Mouse (Mus musculus): ENCODE measurements around the gene Snrnp25.
A peak's percentile ranks its signal among the peaks of the same experiment; 100 is the strongest.

The Snrnp25 gene

DNA sequence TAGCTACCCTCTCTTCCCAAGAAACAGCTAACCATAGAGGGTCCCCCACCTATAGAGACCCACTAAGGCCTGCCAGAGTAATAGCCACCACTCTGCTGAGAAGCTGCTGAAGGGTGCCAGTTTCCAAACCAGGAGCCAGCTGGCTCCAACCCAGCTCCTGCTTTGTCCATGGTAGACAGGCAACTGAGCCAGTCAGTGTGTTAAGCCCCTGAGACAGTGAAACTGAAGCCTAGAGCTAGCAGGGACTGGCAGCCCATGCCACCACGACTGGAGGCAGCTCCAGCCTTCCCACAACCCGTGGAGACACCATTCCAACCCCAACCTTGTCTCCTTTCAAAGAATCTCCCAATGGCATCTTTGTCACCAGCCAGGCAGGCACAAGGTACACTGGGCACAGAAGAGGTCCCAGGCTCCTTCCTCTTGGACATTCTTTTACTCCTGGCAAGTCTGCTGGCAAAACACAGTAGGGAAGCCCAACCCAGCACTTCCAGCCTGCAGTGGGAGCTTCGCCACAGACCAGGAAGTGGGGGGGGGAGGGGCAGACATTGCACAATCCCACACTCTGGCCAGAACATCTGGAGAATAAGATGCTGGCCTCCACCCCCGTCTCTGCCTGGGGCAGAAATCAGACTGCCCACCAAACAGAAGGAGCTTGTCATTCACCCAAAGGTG is 19.4 kb downstream of the Snrnp25 start:
- DNase-seq (ENCODE audit: low read depth, low spot score), result no peak

- no peak for DNase-seq (ENCODE audit: low read depth, low spot score)
These were observed 20.2 kb downstream of the Snrnp25 start for GRCm38 (mm10) chr11:32225222-32226104.

GRCm38 (mm10) chr11:32226124-32226871 is 21.1 kb downstream of the Snrnp25 start, which contains the start of gene Mpg:
TSS of gene Mpg (plus strand) at chr11:32226505.
- DNase-seq (ENCODE audit: low read depth, low spot score), result peak; percentile 90

- DNase-seq (ENCODE audit: low read depth, low spot score), result no peak
These were observed 21.8 kb downstream of the Snrnp25 start for GRCm38 (mm10) chr11:32227041-32227440.

GRCm38 (mm10) chr11:32227555-32227954 is 22.3 kb downstream of the Snrnp25 start:
- no peak for DNase-seq (ENCODE audit: low read depth, low spot score)

GRCm38 (mm10) chr11:32228292-32228845 is 23.2 kb downstream of the Snrnp25 start:
- no peak for DNase-seq (ENCODE audit: low read depth, low spot score)

- no peak for DNase-seq (ENCODE audit: low read depth, low spot score)
These were observed 25.0 kb downstream of the Snrnp25 start for GRCm38 (mm10) chr11:32230220-32230619.

- no peak for DNase-seq (ENCODE audit: low read depth, low spot score)
These were observed 25.9 kb downstream of the Snrnp25 start for GRCm38 (mm10) chr11:32231125-32231524.

DNA sequence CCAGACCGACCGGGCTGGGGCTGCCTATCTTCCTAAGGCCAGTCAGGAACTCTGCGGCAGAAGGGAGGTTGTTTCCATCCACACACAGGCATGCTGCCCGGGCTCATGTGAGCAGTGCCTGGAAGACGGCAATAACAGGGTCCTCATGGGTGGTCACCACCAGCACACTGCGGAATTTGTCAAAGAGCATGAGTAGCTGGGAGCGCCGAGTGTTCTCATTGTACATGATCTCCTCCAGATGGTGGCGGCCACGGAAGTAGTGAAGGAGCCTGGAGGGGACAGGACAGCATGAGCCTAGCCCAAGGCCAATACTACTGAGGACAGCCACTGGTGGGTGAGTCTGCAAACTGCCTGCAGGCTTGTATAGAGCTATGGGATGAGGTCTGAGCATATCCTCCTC is 27.6 kb downstream of the Snrnp25 start:
- no peak for DNase-seq (ENCODE audit: low read depth, low spot score)

GRCm38 (mm10) chr11:32233895-32234294 is 28.7 kb downstream of the Snrnp25 start:
- no peak for DNase-seq (ENCODE audit: low read depth, low spot score)

GRCm38 (mm10) chr11:32234816-32235485 is 29.7 kb downstream of the Snrnp25 start:
- no peak for DNase-seq (ENCODE audit: low read depth, low spot score)

DNA sequence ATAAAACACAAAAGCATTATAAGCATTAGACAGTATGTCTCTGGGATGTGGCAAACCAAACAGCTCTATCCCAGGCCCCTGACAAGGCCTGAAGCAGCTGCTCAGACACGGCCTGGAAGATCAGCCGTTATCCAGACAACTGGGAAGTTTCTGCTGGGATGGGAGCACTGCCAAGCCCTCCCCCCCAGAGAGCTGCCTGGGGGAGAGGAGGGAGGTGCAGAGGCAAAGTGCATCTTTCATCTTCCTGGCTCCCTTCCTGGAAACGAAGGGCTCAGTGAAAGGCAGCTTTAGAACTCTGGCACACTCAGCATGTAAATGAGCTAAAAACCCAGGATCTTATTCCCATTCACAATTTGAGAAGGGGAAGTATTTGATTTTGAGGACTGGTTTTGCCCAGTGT is 30.4 kb downstream of the Snrnp25 start:
- DNase-seq (ENCODE audit: low read depth, low spot score), result no peak

- no peak for DNase-seq (ENCODE audit: low read depth, low spot score)
These were observed 30.9 kb downstream of the Snrnp25 start for GRCm38 (mm10) chr11:32236132-32236531.

DNA sequence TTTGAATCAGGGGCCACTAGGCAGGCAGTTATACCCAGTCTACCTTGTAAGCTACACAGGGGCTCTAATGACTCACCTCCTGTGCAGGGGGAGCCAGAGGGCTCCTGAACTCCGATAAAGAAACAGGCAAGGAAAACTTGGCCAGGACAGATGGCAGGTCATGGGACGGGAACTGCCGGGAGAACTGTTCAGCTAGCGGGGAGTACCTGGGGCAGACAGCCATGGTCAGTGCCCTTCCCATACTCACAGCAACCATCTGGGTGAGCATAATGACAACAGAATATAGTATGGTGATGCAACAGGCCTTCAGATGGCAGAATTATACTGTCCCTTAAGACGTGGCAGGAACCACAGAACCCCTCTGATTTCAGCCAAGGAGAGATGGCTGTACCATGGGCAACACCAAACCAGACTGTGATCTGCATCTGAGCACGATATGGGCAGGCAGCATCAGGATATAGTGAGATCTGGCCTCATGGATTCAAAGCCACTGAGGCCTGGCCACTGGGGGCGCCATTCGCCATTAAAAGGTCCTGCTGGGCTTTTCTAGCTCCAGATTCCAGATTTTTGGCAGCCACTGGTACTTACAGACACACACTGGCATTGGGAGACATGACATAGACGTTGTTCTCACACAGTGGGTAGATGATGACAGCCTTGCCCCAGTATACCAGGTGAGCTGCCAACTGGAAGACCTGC is 31.6 kb downstream of the Snrnp25 start:
- peak; percentile 50 for DNase-seq (ENCODE audit: low read depth, low spot score)

DNA sequence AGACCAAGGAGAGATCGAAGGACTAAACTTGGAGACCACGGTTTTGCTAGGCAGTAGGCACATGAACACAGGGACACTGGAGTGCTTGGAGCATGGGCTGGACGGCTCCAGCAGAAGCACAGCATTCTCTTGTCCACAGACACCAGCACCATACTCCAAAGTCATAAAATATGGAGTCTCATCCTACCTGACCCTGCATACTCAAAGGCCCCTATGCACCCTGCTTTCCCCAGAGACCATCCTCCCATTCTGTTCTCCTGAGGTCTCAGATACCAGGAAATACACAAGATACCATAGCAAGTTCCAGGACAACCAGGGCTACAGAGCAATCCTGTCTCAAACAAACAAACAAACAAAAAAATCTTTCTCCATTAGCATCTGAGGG is 32.2 kb downstream of the Snrnp25 start:
- DNase-seq (ENCODE audit: low read depth, low spot score), result no peak

DNA sequence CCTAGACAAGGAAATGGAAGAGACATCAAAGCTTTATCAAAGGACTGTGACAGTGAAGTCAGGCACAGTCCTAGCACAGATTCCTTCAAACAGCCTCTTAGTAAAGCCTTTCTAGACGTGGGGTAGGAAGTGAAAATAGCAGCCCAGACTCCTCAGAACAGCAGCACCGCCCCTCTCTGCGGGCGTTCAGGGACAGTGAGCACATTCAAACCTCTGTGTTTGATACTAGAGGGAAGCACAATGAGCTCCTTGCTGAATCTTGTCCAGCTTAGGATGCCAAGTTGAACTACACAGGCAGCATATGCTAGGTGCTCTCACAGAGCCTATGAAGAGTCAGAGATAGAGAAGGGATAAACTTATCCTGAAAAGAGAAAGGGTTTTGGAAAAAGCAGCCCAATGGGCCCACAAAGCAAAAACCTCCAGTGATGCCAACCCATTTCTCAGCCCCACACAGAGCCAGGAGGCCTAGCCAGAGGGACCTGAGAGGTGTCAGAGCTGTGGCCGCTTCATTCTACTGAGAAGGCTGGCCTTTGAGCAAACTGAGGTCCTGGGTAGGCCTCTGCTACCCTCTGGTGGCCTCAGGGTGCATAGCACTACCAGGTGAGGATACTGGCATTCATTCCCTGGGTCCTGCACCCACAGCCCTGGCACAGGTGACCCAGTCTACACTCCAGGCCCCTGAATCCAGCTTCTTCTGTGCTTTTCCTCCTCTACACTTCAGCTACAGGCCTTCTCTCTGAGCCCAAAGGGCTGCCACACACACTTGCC is 33.1 kb downstream of the Snrnp25 start:
- DNase-seq (ENCODE audit: low read depth, low spot score), result peak; percentile 54

- DNase-seq (ENCODE audit: low read depth, low spot score), result no peak
These were observed 36.2 kb downstream of the Snrnp25 start for GRCm38 (mm10) chr11:32241391-32241790.

DNA sequence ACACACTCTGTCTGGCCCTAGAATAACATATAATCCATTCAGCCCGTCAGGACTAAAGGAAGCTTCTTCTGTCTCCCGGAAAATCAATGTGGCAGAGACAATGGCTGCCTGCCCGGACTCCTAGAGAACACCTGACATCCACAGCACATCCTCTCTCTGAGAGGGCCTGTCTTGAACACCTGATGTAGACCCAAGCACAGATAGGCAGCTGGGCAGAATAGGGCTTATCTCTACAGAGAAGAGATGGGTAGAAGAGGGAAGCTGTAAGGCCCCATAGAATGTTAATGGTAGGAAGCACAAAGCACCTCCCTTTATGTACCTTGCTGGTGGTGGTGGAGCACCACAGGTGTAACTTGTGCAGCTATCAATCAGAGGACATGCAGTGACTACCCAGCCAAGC is 37.0 kb downstream of the Snrnp25 start:
- DNase-seq (ENCODE audit: low read depth, low spot score), result no peak

GRCm38 (mm10) chr11:32243205-32243955 is 38.2 kb downstream of the Snrnp25 start:
- DNase-seq (ENCODE audit: low read depth, low spot score), result no peak
